Mouse (Mus musculus) left cerebral cortex, postnatal 4 days (tissue): Measurements from ENCODE around the gene Arl6ip6. TPM values are rescaled to one million over a fixed set of nuclear protein-coding genes. Genes with fewer than 3 reads are reported as not detected.

Source experiments
- DNase-seq: peaks from one replicate; pipeline ENCODE4 v3.0.0-alpha.2; 2022
- intact Hi-C: fragments of 180-260 bp; cut with DNase I; formaldehyde crosslinking; loops from one replicate; pipeline ENCODE4 v1.15.1; 2025
- total RNA-seq, 2 experiments: library from RNA; stranded (reverse); gene quantifications; 2 replicates each; pipeline ENCODE4 v1.2.3; 2021

Gene Arl6ip6
- total RNA-seq = 10 to 100 TPM; 16.4 to 17.6 TPM

DNA sequence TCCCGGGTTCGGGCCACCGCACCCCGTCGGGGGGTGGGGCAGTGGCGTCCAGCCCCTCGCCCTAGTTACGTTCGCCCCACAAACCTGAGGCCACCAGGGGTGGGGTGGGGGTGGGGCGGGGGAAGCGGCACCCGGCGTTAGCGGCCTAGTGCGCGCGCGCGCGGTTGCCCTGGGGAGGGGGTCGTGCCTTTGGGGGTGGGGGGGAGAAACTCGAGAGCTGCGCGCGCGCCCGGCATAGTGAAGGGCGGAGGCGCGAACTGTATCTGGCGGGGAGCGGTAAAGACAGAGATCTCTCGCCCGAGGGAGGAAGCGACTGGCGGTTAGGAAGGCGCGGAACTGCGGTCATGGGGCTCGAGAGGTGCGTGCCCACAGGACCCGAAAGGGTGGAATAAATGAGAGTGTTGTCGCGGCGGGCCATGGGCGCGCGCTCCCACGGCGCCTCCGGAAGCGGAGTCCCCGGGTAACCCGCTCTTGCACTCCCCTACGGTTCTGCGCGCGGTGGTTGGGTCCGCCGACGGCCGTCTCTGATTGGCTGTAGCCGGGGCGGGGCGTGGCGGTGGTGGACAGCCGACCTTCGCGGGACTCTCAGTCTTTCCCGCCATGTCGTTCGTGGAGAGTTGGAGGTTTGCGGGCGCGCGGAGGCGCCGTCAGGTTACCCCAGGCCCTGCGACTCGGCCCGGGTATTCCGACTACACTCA lies at the start of gene Arl6ip6:
TSS of gene Arl6ip6 (plus strand) at position 204 of the 698 bp plus-strand sequence.
- intact Hi-C loops = loop anchor here (10.0 kb wide), 1 partner anchor 437 kb away; no protein-coding TSS in a partner anchor
- DNase-seq = peak; percentile 98

DNA sequence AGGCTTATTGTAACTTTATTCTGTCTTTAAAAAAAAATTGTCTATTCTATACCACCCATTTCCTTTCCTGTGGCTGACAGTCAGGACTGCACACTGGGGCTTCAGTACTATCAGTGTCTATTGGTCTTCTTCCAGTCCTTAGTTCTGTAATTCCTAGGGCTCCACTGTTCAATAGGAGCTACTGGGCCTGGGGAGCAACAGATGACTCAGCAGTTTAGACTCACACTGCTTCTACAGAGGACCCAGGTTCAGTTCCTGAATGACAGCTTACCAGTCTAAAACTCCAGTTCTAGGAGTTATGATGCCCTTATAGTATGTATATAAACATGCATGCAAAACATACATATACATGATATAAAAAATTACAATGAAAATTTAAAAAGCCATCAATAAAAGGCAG lies 44.7 kb upstream of the Arl6ip6 start:
- intact Hi-C loops = no loop called here
- no peak for DNase-seq

DNA sequence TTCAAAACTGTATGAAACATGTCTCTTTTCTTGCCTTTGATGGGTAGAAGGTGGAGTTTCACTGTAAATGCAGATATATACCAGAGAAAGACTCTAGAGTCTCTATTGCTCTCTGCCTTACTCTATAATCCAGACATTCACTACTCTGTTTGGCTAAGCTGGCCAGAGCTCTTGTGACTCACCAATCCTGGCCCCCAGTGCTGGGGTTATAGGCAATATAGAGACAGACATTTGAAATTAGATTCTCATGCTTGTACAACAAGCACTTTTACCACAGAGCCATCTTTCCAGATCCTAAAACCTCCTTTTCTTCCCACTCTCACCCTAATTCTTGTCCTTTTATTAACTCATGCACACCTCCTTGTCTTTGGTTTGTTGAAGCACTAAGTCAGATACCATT lies 17.6 kb upstream of the Arl6ip6 start:
- no peak for DNase-seq
- intact Hi-C loops = no loop called here

DNA sequence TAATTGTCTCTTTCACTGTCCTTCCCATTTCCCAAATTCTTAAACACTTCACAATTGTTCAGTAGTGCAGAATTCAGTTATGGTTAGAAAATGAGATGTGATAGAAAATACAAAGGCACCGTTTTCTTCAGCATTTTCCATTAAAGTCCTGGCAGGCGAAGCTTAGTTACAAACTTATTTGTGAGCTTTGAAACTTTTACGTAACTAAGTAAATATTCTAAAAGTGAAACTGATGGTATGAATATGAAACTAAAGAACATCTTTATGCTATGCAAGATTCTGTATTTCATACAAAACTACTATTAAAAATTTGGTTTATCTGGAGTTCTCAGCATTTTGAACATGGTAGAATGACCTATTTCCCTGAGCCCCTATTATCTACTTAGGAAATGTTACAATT lies 12.6 kb upstream of the Arl6ip6 start:
- intact Hi-C loops = no loop called here

DNA sequence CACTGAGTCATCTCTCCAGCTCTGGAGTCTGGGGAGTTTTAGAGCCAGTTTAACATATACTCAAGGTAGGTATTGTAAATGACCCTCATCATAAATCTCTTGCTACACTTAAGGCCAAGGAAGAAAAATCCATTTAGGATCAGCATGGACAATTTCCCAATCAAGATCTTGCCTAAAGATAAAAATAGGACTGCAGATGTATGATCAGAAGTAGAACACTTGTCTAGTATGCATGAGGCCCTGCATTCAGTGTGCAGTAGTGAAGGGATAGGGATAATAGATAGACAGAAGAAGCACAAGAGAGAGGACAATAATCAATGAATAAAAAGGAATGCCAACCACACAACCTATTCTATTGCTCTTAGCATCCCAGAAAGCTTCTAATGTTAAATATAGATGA lies 11.7 kb upstream of the Arl6ip6 start:
- DNase-seq = no peak
- intact Hi-C loops = no loop called here

More for the DNA sequence above, 12.6 kb upstream of the Arl6ip6 start:
- DNase-seq = no peak

DNA sequence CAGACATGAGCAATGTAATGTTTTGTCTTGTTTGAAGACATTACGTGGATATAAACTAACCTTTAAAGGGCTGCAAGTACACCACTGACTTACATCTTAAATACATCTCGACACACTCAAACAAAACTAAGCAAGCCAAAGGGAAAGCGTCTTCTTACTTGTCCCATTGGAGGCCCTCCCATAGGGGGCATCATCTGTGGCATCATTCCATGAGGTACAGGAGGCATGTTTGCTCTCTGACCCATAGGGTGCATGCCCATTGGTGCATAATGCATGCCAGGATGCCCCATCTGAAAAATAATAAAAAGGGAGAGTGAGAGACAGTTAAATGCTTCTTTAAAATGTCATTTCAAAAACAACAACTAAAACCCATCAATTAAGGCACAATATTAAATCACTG lies 1.7 kb upstream of the Arl6ip6 start:
- intact Hi-C loops = loop anchor here (10.0 kb wide), 1 partner anchor 435 kb away; no protein-coding TSS in a partner anchor

DNA sequence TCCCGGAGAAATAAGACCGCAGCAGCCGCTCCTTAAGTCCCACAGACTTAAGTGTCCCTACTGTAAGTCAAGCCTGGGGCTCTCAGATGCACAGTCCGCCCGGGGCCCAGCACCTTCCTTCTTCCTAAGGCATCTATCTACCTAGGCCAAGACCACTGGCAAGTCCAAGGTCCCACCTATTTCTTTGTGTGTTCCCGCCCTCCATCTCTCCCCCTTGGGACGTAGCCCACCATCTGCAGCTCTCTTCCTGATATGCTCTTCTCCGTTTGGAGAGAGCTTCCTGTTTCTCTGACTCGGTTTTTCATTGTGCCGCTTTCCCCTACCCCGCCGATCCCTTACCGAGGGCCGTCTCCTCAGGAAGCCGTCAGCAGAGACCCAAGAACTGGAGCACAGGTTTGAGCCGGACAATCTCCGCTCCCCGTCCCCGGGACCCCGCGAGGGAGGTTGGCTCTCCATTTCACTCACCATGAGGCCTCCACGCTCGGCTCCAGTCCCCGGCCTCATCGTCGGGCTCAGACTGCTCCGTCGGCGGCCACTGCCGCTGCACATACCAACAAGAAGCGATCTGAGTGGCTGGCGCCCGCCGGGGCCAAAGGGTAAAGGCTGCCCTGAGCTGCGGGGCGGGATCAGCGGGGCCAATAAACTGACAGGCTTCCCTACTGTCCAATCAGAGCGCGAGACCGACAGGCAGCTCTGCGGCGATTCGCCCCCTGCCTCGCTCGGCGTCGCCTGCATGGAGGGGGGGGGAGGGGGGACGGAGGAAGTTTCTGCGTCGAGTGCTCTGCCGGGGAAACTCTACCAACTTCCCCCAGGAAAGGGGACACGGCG lies 628 bp upstream of the Arl6ip6 start, which contains the start of gene Prpf40a:
TSS of gene Prpf40a (minus strand) at position 601 of the 828 bp plus-strand sequence.
- DNase-seq = peak; percentile 100
- intact Hi-C loops = loop anchor here (10.0 kb wide), 1 partner anchor 436 kb away; no protein-coding TSS in a partner anchor

More for the DNA sequence above, 1.7 kb upstream of the Arl6ip6 start:
- peak; percentile 49 for DNase-seq

DNA sequence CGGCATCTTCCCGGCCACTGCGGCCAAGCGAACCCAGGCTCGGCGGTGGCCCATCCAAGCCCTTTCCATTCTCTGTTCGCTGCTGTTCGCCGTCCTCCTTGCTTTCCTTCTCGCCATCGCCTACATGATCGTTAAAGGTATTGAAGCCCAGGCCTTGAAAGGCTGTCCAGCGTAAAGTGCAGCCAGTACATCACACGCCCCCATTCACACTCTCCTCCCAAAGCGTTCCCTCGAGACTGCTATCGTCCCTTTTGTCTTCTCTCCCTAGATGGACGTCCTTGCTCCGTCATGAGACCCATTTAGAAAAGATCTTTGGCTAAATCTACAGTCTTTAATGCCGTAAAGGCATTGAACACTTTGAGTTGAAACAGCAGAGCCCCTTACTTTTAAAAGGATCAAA lies 860 bp downstream of the Arl6ip6 start:
- intact Hi-C loops = loop anchor here (10.0 kb wide), 1 partner anchor 438 kb away; no protein-coding TSS in a partner anchor

DNA sequence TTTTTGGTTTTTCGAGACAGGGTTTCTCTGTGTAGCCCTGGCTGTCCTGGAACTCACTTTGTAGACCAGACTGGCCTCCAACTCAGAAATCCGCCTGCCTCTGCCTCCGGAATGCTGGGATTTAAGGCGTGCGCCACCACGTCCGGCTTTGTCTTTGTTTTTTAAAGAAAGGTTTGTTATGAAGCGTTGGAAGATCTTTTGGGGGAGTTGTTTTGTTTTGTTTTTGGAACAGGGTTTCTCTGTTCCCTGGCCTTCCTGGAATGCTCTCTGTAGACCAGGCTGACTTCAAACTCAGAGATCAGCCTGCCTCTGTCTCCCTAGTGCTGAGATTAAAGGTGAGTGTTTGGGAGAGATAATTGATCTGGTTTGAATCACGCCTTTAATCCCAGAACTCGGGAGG lies 4.9 kb downstream of the Arl6ip6 start:
- intact Hi-C loops = loop anchor here (10.0 kb wide), 1 partner anchor 442 kb away; no protein-coding TSS in a partner anchor

More for the DNA sequence above, 860 bp downstream of the Arl6ip6 start:
- DNase-seq = no peak

DNA sequence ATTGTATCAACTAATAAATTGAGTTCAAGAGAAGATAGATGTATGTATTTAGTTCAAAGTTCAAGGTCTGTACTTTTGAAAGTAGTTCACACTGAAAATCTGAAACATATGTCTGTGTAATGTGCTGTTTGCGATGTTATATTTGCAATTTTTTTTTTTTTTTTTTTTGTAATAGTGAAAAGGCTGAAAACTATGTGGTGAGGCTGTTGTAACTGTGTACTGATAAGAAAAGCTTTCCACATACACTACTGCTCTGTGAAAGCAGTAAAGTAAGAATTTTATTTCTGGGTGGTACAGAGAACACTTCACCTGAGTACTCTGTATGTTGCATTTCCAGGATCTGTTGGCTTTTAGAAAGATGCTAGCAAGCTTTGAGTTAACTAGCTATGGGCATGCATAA lies 7.7 kb downstream of the Arl6ip6 start:
- DNase-seq = no peak
- intact Hi-C loops = loop anchor here (10.0 kb wide), 1 partner anchor 444 kb away; no protein-coding TSS in a partner anchor

More for the DNA sequence above, 4.9 kb downstream of the Arl6ip6 start:
- no peak for DNase-seq

DNA sequence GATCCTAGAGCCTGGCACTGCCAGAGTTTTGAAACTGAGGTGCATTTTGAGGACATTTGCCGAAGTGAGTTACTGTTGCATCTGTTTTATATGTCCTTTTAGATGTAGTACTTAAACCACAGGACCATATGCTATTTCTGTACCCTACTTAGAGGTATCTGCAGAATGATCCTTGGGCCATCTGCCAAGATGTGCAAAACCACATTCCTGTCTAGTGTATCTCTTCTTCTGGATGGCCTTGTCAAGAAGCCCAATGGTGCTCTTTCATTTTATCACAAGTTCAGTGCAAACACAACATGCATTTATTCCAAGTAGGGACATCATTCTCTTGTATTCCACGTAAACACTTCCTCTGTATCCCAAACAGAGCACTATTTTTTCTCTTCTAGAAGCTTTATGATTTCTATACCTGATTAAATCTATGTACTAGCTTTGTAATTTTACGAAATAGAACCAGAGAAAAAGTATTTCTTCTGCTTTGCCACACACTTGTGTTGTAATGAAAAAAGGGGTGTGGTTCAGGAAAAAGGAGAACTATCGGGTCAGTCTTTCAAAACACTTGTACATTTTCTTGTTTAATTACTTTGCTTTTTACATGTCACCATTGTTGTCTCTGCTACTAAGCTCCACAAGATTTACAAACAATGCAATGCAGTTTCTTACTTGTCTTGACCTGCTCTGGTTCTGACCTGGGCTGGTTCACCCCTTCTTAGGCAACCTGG lies 8.8 kb downstream of the Arl6ip6 start:
- no peak for DNase-seq
- intact Hi-C loops = loop anchor here (10.0 kb wide), 1 partner anchor 1834 kb away; no protein-coding TSS in a partner anchor

DNA sequence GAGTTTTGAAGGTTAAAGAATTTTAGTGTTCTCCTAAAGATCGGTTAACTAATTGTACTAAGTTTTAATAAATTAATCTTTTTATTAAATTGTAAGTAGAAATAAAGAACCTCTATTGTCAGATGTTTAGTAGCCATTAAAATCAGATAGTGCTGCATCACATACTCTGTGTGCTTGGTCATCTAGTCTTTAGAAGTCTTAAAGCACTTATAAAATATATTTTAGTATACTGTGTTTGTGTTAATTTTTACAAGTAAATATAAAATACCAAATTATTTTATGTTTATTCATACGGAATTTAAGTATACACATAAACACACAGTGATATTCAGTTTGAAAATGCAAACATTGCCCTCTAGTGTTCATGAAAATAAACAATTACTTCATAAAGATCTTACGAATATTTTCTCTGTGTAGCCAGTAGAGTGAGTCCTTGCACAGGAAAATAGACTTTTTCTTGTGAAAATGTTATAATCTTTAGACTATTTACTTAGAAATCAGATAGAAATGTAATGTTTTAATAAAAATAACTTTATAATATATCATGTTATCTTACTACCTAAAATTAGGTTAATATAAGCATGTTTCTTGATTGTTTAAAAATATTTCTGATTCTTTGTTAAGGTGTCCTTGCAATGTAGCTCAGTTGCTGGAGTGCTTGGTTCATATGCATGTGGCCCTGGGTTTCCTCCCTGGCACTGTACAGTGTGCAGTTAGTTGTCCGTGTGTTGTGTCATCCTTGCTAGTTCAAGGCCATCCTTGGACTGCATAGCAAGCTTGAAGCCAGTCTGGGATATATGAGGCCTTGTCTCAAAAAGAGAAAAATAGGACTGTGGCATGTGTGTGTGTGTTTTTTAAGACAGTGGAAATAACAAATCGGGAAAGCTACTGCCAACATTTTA lies 13.1 kb downstream of the Arl6ip6 start:
- DNase-seq = no peak
- intact Hi-C loops = loop anchor here (10.0 kb wide), 1 partner anchor 1830 kb away; no protein-coding TSS in a partner anchor

DNA sequence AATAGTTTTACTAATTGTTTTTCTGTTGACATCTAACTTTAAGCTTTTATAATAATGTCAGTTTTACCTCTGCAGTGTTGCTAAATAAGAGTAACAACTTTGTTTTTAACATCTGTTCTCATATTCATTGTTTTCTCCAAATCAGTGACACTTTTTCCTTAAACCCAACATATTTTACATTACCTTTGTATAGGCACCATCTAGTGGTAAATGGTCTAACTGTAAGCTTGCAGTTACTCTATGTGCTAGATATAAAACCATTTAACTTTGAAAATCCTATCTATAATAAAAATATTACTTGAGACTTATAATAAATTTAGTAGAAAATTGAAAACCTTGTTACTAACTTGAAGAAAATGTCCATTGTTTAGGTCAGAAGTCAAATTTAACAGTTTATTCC lies 15.2 kb downstream of the Arl6ip6 start:
- DNase-seq = no peak
- intact Hi-C loops = loop anchor here (10.0 kb wide), 1 partner anchor 1828 kb away; no protein-coding TSS in a partner anchor

DNA sequence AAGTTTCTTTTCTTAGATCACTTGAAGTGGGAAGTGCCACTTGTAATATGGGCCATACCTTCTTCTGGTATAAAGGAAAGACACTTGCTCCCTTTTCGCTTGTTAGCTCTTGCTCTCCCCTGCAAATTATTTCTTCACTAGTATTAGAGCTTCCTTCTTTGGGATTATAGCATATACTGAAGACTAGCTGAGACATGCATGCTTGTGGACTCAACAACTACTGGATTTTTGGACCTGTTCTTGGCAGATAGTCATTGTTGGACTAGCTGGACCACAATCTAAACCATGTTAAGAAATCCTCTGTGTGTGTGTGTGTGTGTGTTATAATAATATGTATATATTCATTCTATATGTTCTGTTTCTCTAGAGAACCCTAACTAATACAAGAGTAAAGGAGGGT lies 22.0 kb downstream of the Arl6ip6 start:
- DNase-seq = no peak
- intact Hi-C loops = no loop called here

DNA sequence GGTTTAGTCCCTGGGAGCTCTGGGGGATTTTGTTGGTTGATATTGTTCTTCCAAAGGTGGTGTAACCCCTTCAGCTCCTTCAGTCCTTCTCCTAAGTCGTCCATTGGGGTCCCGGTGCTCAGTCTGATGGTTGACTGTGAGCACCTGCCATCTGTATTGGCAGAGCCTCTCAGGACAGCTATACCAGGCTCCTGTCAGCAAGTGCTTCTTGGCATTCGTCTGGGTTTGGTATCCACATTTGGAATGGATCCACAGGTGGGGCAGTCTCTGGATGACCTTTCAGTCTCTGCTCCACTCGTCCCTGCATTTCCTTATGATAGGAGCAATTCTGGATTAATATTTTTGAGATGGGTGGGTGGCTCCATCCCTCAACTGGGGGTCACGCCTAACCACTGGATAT lies 30.7 kb downstream of the Arl6ip6 start:
- intact Hi-C loops = no loop called here
- no peak for DNase-seq

DNA sequence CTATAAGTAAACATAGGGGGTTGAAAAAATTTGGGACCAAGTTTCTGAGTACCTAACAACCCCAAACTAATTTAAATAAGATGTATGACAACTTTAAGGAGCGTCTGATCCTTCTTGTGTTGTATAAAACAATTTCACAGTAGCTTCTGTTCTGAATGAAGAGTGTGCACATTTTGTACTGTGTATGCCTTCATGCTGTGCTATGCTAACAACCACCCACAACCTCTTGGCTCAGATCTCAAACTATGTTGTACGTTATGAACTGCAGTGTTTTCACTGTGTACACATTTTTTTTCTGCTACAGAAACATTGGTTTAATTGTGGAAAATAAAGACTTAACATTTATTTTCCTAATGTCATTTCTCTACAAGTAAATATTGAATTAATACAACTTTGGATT lies 65.5 kb downstream of the Arl6ip6 start:
- intact Hi-C loops = no loop called here
- DNase-seq = no peak
